Mouse (Mus musculus) heart, adult 11 months (tissue): ENCODE results near the gene Bloc1s4.

ENCODE experiments used
- DNase-seq: peaks from one replicate; pipeline ENCODE4 v3.0.0; 2022

Bloc1s4 gene

GRCm38 (mm10) chr5:36748536-36749061, at the start of gene Bloc1s4:
Bloc1s4 (minus strand) TSS chr5:36748650.
- DNase-seq, result peak; percentile 99

DNA sequence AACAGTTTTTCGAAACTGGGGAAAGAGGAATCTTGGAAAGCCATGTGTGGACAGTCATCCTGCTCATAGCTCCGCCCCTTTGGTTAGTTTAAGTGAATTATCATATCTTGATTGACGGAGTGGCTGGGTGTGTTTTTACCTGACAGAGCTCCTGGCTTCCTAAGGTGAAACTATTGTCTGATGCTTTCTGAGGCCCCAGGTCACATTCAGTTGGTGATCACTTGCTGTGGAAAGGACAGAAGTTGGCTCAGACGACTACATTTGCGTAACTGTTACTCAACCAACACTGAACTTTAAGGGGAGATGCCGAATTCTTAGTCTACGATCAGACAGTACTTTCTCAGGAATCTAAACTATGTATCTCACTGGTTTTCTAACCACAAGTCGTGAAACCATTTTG, 48.8 kb upstream of the Bloc1s4 start:
- DNase-seq, result peak; percentile 88

DNA sequence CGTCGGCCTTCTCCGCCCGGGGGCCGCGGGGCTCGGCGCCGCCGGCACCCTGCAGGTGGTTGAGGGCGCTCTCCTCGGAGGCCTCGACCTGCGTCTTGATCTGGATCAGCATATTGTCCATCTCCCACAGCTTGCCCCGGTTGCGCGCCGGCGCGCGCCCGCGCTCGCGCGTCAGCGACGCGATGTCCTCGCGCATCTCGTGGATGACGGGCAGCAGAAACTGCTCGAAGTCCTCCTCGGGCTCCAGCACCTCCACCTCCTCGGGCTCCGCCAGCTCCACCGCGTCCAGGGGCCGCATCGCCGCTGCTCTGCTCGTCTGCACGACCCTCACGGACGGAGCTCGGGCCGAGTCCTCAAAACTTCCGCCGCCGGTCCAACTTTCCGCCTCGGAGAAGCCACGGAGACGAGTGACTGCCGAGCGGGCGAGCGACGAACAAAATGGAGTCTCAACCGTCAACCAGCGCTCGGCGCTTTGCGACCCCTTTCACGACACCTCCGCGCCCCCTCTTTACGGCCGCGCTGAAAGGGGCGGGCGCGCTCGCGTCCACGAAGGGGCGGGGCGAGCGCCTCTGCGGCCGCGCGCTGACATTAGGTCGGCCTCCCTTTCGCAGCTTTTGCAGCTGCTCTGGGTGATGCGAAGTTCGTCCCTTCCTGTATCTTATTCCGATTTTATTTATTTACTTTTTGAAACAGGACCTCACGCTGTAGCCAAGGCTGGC, 48.0 kb upstream of the Bloc1s4 start, which contains the start of gene Mrfap1:
TSS of gene Mrfap1 (minus strand) at position 477 of the 719 bp plus-strand sequence.
- DNase-seq, result peak; percentile 99

- peak; percentile 98 for DNase-seq
These were observed 47.3 kb upstream of the Bloc1s4 start for GRCm38 (mm10) chr5:36795647-36796295.

DNA sequence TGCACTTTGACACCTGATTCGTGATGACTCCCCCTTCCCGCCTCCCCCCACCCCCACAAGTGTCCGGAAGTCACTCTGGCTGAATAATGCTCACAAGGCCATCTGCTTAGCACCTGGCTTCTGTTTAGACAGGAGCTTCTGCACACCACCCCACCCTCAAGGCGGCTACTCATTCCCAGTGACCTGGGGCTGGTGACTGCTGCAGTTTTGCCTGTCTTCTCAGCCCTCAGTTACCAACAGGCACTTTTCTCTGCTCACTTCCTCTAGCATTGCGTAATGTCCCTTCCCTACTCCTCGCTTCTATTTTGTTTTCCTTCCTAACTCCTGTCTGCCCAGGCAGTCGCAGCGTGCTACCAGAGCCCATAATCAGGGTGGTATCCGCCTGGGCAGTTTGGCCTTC, 43.4 kb upstream of the Bloc1s4 start:
- peak; percentile 89 for DNase-seq

DNA sequence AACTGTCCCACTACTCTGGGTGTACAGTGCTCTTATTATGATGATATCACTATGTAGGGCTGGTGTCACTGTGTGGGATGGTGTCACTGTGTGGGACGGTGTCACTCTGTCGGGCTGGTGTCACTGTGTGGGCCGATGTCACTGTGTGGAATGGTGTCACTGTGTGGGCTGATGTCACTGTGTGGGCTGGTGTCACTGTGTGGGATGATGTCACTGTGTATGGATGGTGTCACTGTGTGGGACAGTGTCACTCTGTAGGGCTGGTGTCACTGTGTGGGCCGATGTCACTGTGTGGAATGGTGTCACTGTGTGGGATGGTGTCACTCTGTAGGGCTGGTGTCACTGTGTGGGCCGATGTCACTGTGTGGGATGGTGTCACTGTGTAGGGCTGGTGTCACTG, 37.6 kb upstream of the Bloc1s4 start:
- DNase-seq, result no peak

DNA sequence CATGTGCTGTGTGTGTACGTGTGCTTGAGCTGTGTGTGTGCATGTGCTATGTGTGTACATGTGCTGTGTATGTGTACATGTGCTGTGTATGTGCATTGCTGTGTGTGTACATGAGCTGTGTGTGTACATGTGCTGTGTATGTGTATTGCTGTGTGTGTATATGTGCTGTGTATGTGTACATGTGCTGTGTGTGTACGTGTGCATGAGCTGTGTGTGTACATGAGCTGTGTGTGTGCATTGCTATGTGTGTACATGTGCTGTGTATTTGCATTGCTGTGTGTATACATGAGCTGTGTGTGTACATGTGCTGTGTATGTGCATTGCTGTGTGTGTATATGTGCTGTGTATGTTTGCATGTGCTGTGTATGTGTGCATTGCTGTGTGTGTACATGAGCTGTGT, 31.1 kb upstream of the Bloc1s4 start:
- DNase-seq, result peak; percentile 53

DNA sequence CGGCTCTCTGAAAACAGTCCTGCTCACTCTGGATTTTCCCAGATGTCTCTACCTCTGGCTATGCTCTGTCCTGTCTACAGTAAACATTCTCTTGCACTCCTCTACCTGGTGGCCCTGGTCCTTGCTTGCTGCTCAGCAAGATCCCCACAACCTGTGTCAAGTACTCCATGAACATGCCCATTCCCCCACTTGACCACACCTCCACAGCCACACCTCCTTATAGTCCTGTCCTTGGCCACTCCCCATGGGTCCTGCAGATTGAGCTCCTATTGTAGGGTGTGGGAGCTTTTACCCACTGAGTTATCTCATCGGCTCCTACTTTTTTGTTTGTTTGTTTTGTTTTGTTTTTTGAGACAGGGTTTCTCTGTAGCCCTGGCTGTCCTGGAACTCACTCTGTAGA, 30.5 kb upstream of the Bloc1s4 start:
- DNase-seq, result peak; percentile 73

- DNase-seq, result peak; percentile 29
These were observed 28.7 kb upstream of the Bloc1s4 start for GRCm38 (mm10) chr5:36777186-36777585.

GRCm38 (mm10) chr5:36776021-36776575, 27.6 kb upstream of the Bloc1s4 start:
- DNase-seq, result peak; percentile 74

- peak; percentile 30 for DNase-seq
These were observed 26.9 kb upstream of the Bloc1s4 start for GRCm38 (mm10) chr5:36775317-36775716.

DNA sequence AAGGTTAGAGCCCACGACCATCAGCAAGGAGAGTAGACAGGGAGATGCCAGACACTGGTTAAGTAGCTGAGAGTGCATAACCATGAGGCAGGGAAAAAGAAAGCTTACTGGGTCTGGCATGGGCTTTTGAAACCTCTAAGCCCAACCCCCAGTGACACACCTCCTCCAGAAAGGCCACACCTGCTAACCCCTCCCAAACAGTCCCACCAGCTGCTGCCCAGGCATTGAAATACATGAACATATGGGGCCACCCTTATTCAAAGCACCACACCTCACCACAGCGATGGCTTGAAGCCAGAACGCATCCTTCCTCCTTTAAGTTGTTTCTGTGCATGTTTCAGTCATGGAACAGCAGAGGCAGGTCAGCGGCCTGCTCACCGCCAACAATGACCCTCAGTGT, 24.1 kb upstream of the Bloc1s4 start:
- DNase-seq, result no peak

- no peak for DNase-seq
These were observed 21.2 kb upstream of the Bloc1s4 start for GRCm38 (mm10) chr5:36769603-36770002.

GRCm38 (mm10) chr5:36766958-36767703, 18.7 kb upstream of the Bloc1s4 start:
- DNase-seq, result no peak

GRCm38 (mm10) chr5:36759848-36760247, 11.4 kb upstream of the Bloc1s4 start:
- DNase-seq, result no peak

- DNase-seq, result peak; percentile 44
These were observed 8.6 kb upstream of the Bloc1s4 start for GRCm38 (mm10) chr5:36757033-36757432.

DNA sequence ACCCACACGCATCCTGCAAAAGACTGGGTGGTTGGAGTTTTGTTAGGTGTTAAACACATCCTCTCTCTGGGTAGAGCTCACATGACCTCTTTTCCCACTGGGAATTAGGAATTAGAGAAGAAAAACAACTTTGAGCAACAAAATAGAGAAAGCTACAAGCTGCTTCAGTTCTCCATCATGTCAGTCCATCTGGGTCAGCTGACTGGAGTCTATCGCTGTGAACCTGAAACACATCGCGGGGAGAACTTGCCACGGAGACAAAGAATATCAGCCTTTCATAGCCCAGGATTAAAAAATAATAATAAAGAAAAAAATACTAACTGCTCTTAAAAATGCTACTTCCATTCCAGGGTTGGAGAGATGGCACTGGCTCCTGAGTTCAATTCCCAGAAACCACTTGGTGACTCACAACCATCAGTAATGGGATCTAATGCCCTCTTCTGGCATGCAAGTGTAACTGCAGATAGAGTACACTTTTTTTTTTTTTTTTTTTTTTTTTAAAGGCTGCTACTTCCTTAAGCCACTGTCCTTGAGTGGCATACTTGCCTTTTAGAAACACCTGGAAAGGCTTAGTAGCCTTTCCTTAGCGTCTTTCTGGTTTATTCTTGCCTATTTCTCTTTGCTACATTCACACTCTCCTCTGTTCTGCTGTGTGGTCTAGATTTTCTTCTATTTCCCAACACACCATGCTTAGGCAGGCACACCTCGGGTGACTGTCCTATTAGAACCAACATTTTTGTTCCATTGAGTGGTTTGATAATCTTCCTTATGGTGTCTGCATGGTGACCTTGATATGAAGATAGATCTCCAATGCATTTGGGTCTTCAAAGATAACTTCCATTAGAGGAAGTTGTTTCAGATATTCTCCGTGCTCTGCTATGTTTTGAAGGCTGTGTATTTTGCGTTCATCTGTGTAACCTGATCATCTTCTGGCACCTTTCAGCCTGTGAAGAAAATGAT, 1.9 kb upstream of the Bloc1s4 start:
- DNase-seq, result no peak

GRCm38 (mm10) chr5:36747794-36748535, 485 bp downstream of the Bloc1s4 start:
- DNase-seq, result no peak

- no peak for DNase-seq
These were observed 1.4 kb downstream of the Bloc1s4 start for GRCm38 (mm10) chr5:36747071-36747470.

- peak; percentile 96 for DNase-seq
These were observed 6.2 kb downstream of the Bloc1s4 start for GRCm38 (mm10) chr5:36742126-36742848.
